Mouse (Mus musculus): Measurements from ENCODE around the gene Kras. TPM values are rescaled to one million over a fixed set of nuclear protein-coding genes. Genes with fewer than 3 reads are reported as not detected.

The Kras gene
- polyA plus RNA-seq, 1 experiment from 2014 or later: 64.6 TPM

- no peak for TF ChIP-seq CTCF (IDR thresholded peaks at IDR 0.05; ENCODE audit: low read depth)
- DNase-seq (ENCODE audit: low spot score) (no peak), ATAC-seq (replicated peaks; ENCODE audit: low FRiP score, low read depth) (no peak)
- H3K9me3 ChIP-seq (replicated peaks; ENCODE audit: low read length): no peaks in the 10 kb centered on the region
- H3K4me1 ChIP-seq (replicated peaks; ENCODE audit: insufficient read depth, low read length): no peaks in the 10 kb centered on the region
- H3K9ac ChIP-seq (ENCODE audit: low read depth, low read length): no peak overlapping the region
- H3K4me3 ChIP-seq (replicated peaks; ENCODE audit: low read depth, low read length): no peak overlapping the region
- no peaks in the 10 kb centered on the region for H3K36me3 ChIP-seq (ENCODE audit: insufficient read depth, low read length)
- no peak overlapping the region for H3K27ac ChIP-seq
- 71% methylated on average over 13 of the region's 13 CpGs for whole genome bisulfite sequencing
- H3K27me3 ChIP-seq (ENCODE audit: insufficient read depth, low read length): no peaks in the 10 kb centered on the region
- H3K4me2 ChIP-seq (ENCODE audit: low read length): peak overlapping the region; percentile 6; the same call in 1 of the 2 replicates
Measured at GRCm38 (mm10) chr6:145202432-145203125, 47.5 kb downstream of the Kras start.

DNA sequence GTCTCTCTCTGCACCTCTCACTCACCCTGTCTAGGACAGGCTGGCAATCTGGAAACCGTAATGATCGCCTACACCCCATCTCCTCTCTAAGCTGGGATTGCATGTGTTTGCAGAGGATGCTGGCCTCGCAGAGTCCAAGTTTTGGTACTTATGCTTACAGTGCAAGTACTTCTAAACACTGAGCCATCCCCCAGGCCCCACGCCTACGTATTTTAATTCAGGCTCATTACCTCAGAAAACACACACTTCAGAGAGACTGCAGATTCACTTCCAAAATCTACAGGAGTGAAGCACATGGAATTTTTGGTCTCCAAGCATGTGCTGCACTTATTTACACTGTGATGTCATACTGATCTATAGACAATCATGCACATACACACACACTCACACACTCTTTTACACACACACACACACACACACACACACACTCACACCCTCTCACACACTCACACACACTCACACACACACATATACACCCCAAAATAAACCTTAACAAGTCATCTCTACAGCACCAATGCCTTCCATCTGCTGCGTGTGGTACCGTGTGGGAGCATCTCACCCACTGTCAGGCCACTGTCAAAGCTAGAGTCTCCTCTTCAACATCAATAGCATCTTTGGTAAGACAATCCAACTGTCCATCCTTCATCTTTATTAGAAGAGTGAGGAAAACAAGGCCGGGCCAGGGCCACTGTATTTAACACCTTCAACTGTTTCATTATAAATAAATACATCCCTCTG lies 51.9 kb downstream of the Kras start:
- no peaks in the 10 kb centered on the region for H3K4me1 ChIP-seq (replicated peaks; ENCODE audit: insufficient read depth, low read length)
- no peak overlapping the region for H3K9ac ChIP-seq (ENCODE audit: low read depth, low read length)
- no peaks in the 10 kb centered on the region for H3K36me3 ChIP-seq (ENCODE audit: insufficient read depth, low read length)
- no peak overlapping the region for H3K27ac ChIP-seq
- H3K9me3 ChIP-seq (replicated peaks; ENCODE audit: low read length): no peaks in the 10 kb centered on the region
- no peak for TF ChIP-seq CTCF (IDR thresholded peaks at IDR 0.05; ENCODE audit: low read depth)
- 92% methylated on average over 8 of the region's 8 CpGs for WGBS
- no peak overlapping the region for H3K4me2 ChIP-seq (ENCODE audit: low read length)
- DNase-seq (ENCODE audit: low spot score) (no peak), ATAC-seq (replicated peaks; ENCODE audit: low FRiP score, low read depth) (no peak)
- no peaks in the 10 kb centered on the region for H3K27me3 ChIP-seq (ENCODE audit: insufficient read depth, low read length)
- H3K4me3 ChIP-seq (replicated peaks; ENCODE audit: low read depth, low read length): no peak overlapping the region

- Histone ChIP-seq H3K9me3 (replicated peaks; ENCODE audit: low read length) (no peaks in the 10 kb centered on the region), H3K4me3 (replicated peaks; ENCODE audit: low read depth, low read length) (no peak overlapping the region), H3K27ac (no peak overlapping the region), H3K4me1 (replicated peaks; ENCODE audit: insufficient read depth, low read length) (no peaks in the 10 kb centered on the region), H3K4me2 (ENCODE audit: low read length) (no peak overlapping the region), H3K36me3 (ENCODE audit: insufficient read depth, low read length) (no peaks in the 10 kb centered on the region), H3K9ac (ENCODE audit: low read depth, low read length) (no peak overlapping the region), H3K27me3 (ENCODE audit: insufficient read depth, low read length) (no peaks in the 10 kb centered on the region)
- DNase-seq (ENCODE audit: low spot score) (no peak), ATAC-seq (replicated peaks; ENCODE audit: low FRiP score, low read depth) (no peak)
- 78% methylated on average over 11 of the region's 11 CpGs for WGBS
- TF ChIP-seq CTCF (IDR thresholded peaks at IDR 0.05; ENCODE audit: low read depth): no peak
Measured at GRCm38 (mm10) chr6:145193446-145193845, 56.6 kb downstream of the Kras start.

GRCm38 (mm10) chr6:145193038-145193437 lies 57.0 kb downstream of the Kras start:
- H3K27ac ChIP-seq: no peak overlapping the region
- no peak for DNase-seq (ENCODE audit: low spot score)
- H3K4me2 ChIP-seq (ENCODE audit: low read length): no peak overlapping the region
- WGBS: 87% methylated on average over 3 of the region's 3 CpGs
- H3K4me1 ChIP-seq (replicated peaks; ENCODE audit: insufficient read depth, low read length): no peaks in the 10 kb centered on the region
- H3K9ac ChIP-seq (ENCODE audit: low read depth, low read length): no peak overlapping the region
- TF ChIP-seq CTCF (IDR thresholded peaks at IDR 0.05; ENCODE audit: low read depth): no peak
- no peak overlapping the region for H3K4me3 ChIP-seq (replicated peaks; ENCODE audit: low read depth, low read length)
- ATAC-seq (replicated peaks; ENCODE audit: low FRiP score, low read depth): no peak
- no peaks in the 10 kb centered on the region for H3K9me3 ChIP-seq (replicated peaks; ENCODE audit: low read length)
- H3K36me3 ChIP-seq (ENCODE audit: insufficient read depth, low read length): no peaks in the 10 kb centered on the region
- no peaks in the 10 kb centered on the region for H3K27me3 ChIP-seq (ENCODE audit: insufficient read depth, low read length)

DNA sequence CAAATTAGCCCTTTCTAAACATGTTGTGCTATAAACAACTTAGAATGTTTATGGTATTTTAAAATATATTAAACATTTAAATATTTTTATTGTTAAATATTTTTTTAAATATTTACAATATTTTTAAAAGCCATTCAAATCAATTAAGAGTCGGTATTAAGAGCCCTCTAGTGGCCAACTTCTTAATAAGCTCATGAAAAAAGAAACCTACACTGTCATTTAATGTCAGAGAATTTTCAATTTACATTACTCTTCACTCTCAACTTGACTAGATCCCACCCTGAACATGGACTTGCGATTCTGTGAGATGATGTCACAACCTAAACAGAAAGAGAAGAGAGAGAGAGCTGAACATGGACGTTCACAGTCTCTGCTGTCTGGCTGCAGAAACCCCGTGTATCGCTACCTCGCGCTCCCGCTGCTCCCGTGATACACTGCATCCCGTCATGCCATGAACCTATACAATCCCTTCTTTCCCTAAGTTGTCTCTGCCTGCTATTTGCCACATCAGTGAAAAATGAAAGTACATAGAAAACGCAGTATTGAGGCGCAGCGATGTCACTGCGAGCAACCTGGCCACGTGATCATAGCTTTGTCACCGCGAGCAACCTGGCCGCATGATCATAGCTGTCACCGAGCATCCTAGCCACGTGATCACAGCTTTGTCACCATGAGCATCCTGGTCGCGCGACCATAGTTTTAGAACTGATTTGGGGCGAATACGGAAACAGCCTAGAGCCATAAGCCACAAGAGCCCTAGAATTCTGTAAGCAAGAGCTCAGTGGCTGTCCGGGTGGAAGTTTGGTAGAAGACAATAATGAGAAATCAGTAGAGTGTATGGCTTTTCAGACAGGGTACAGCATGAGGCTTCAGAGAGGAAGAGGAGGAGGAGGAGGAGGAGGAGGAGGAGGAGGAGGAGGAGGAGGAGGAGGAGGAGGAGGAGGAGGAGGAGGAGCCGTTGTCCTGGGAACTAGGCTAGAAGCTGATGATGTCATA lies 62.6 kb downstream of the Kras start:
- 52% methylated on average over 27 of the region's 27 CpGs for WGBS
- no peaks in the 10 kb centered on the region for H3K9me3 ChIP-seq (replicated peaks; ENCODE audit: low read length)
- DNase-seq (ENCODE audit: low spot score) (peak; percentile 80), ATAC-seq (replicated peaks; ENCODE audit: low FRiP score, low read depth) (peak; percentile 62; the same call in 1 of the 2 replicates)
- peak; percentile 49 for TF ChIP-seq CTCF (IDR thresholded peaks at IDR 0.05; ENCODE audit: low read depth)
- no peak overlapping the region for H3K27ac ChIP-seq
- H3K4me1 ChIP-seq (replicated peaks; ENCODE audit: insufficient read depth, low read length): no peaks in the 10 kb centered on the region
- H3K4me3 ChIP-seq (replicated peaks; ENCODE audit: low read depth, low read length): no peak overlapping the region; the same call in 1 of the 2 replicates
- no peaks in the 10 kb centered on the region for H3K36me3 ChIP-seq (ENCODE audit: insufficient read depth, low read length)
- H3K27me3 ChIP-seq (ENCODE audit: insufficient read depth, low read length): no peaks in the 10 kb centered on the region
- H3K4me2 ChIP-seq (ENCODE audit: low read length): peak overlapping the region; percentile 50
- 0 out of 2 replicates have a peak overlapping the region, but pooled peaks have one; percentile 18 for H3K9ac ChIP-seq (ENCODE audit: low read depth, low read length)

- no peak for ATAC-seq (replicated peaks; ENCODE audit: low FRiP score, low read depth)
- no peak for TF ChIP-seq CTCF (IDR thresholded peaks at IDR 0.05; ENCODE audit: low read depth)
Measured at GRCm38 (mm10) chr6:145186096-145186495, 63.9 kb downstream of the Kras start.

More at GRCm38 (mm10) chr6:145186096-145186495, 63.9 kb downstream of the Kras start:
- H3K27ac ChIP-seq: no peak overlapping the region
- H3K9ac ChIP-seq (ENCODE audit: low read depth, low read length): no peak overlapping the region
- 79% methylated on average over 1 of the region's 1 CpGs for WGBS
- H3K4me1 ChIP-seq (replicated peaks; ENCODE audit: insufficient read depth, low read length): no peaks in the 10 kb centered on the region
- H3K27me3 ChIP-seq (ENCODE audit: insufficient read depth, low read length): no peaks in the 10 kb centered on the region
- no peak overlapping the region for H3K4me2 ChIP-seq (ENCODE audit: low read length)
- H3K4me3 ChIP-seq (replicated peaks; ENCODE audit: low read depth, low read length): no peak overlapping the region
- no peaks in the 10 kb centered on the region for H3K36me3 ChIP-seq (ENCODE audit: insufficient read depth, low read length)
- H3K9me3 ChIP-seq (replicated peaks; ENCODE audit: low read length): no peaks in the 10 kb centered on the region
- no peak for DNase-seq (ENCODE audit: low spot score)
